In the genomic region with DNA sequence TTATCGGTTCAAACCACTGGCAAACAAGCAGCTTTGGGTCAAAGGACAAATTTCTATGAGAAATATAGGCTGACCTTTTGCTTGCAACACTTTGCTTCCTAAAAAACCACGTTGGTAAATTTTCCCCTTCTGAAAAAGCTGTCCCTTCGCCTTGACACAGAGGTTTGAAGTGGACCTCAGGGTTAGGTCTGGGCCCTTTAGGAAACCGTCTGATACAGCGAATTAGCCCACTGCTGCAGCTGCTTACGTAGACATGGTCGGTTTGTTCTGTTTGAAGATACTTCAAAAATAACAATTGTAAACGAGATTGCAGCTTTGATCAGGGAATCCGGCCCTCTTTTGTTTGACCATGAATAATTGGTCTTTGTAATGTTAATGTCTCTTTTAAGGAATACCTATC, we compare ENCODE assay signal across 29 mouse cellular contexts. TPM values are rescaled to one million over a fixed set of nuclear protein-coding genes. Genes with fewer than 3 reads are reported as not detected.
A peak's percentile ranks its signal among the peaks of the same experiment; 100 is the strongest.
DNase-seq lines count a peak whose midpoint lies in the region; ATAC-seq and TF ChIP-seq lines count a peak whose summit lies in the region.
"Had no signal": no experiment of that assay in that cellular context is flagged by ENCODE, and none has a peak within 500 bp of the region (broad histone marks: within the 10 kb centered on the region; RNA-seq: fewer than 3 reads in every experiment).

No protein-coding gene starts in this region.

- WGBS in midbrain, embryonic 10.5 days = 13% methylated on average over 9 of the region's 9 CpGs
- 11% methylated on average over 9 of the region's 9 CpGs for WGBS in midbrain, embryonic 15.5 days
- 4% methylated on average over 9 of the region's 9 CpGs for WGBS in midbrain, embryonic 14.5 days
- 12% methylated on average over 9 of the region's 9 CpGs for WGBS in midbrain, embryonic 16.5 days

- TF ChIP-seq CTCF in left cerebral cortex, adult 2 months (IDR thresholded peaks at IDR 0.05) = no peak

- no peak for ATAC-seq in midbrain, embryonic 15.5 days (replicated peaks)
- ATAC-seq in midbrain, embryonic 14.5 days (ENCODE audit: low FRiP score, low TSS enrichment) = no peak
- no peak for ATAC-seq in midbrain, embryonic 16.5 days
- peak; percentile 28 for ATAC-seq in megakaryocyte, adult 5-6 weeks (ENCODE audit: poor library complexity, severe bottlenecking)
- ATAC-seq: forebrain, embryonic 14.5 days; forebrain, postnatal 0 days; hindbrain, embryonic 16.5 days; Patski had no signal

- H3K27me3 ChIP-seq in midbrain, embryonic 10.5 days (ENCODE audit: low read depth, poor library complexity, severe bottlenecking) = peaks cover 77% of the 10 kb centered on the region
- H3K27me3 ChIP-seq in midbrain, embryonic 15.5 days (replicated peaks) = peaks cover 7% of the 10 kb centered on the region; the same call in 1 of the 2 replicates
- H3K27me3 ChIP-seq in midbrain, embryonic 14.5 days (ENCODE audit: control insufficient read depth, insufficient read depth, low read length) = peaks cover 5% of the 10 kb centered on the region; the same call in 1 of the 2 replicates
- H3K27me3 ChIP-seq in midbrain, embryonic 16.5 days (ENCODE audit: control insufficient read depth, insufficient read depth, low read depth, low read length) = no peaks in the 10 kb centered on the region; the same call in 1 of the 2 replicates
- H3K27me3 ChIP-seq: embryonic facial prominence, embryonic 12.5 days; embryonic facial prominence, embryonic 15.5 days; heart, embryonic 12.5 days; heart, embryonic 15.5 days; Patski had no signal

- H3K36me3 ChIP-seq in midbrain, embryonic 10.5 days = no peaks in the 10 kb centered on the region
- no peaks in the 10 kb centered on the region for H3K36me3 ChIP-seq in midbrain, embryonic 15.5 days (replicated peaks)
- no peaks in the 10 kb centered on the region for H3K36me3 ChIP-seq in midbrain, embryonic 14.5 days (ENCODE audit: control insufficient read depth, insufficient read depth, low read length)
- H3K36me3 ChIP-seq in midbrain, embryonic 16.5 days (ENCODE audit: control insufficient read depth, insufficient read depth, low read length) = no peaks in the 10 kb centered on the region
- H3K36me3 ChIP-seq: embryonic facial prominence, embryonic 12.5 days; embryonic facial prominence, embryonic 15.5 days; heart, embryonic 12.5 days; heart, embryonic 15.5 days; hindbrain, embryonic 10.5 days; hindbrain, embryonic 13.5 days had no signal

- H3K4me2 ChIP-seq in midbrain, embryonic 15.5 days = no peak overlapping the region
- H3K4me2 ChIP-seq in midbrain, embryonic 14.5 days (ENCODE audit: low read length) = no peak overlapping the region
- no peak overlapping the region for H3K4me2 ChIP-seq in midbrain, embryonic 16.5 days (ENCODE audit: low read length)
- H3K4me2 ChIP-seq: embryonic facial prominence, embryonic 12.5 days; embryonic facial prominence, embryonic 15.5 days; heart, embryonic 12.5 days; heart, embryonic 15.5 days; hindbrain, embryonic 13.5 days had no signal

- DNase-seq in midbrain, embryonic 10.5 days (ENCODE audit: low spot score) = peak; percentile 22
- DNase-seq in midbrain, embryonic 14.5 days = peak; percentile 35
- peak; percentile 67 for DNase-seq in ZHBTc4 (ENCODE audit: low read depth, low spot score)
- no peak for DNase-seq in MN1 (ENCODE audit: low spot score)
- no peak for DNase-seq in left cerebral cortex, adult 2 months (ENCODE audit: extremely low spot score in 1 of 2, low spot score in 2 of 2)
- DNase-seq: adrenal gland, adult 2 months; adrenal gland, postnatal 14 days; cerebellum, adult 11 months; cerebellum, adult 2 months; cerebellum, adult 9-11 months; cerebellum, postnatal 36 days; forebrain, postnatal 0 days; gastrocnemius, adult 2 months; gastrocnemius, postnatal 14 days; heart, adult 18-20 months; heart, postnatal 10 days; heart, postnatal 36 days had no signal

- no peak overlapping the region for H3K9ac ChIP-seq in midbrain, embryonic 15.5 days
- H3K9ac ChIP-seq in midbrain, embryonic 14.5 days (replicated peaks; ENCODE audit: low read length) = no peak overlapping the region
- no peak overlapping the region for H3K9ac ChIP-seq in midbrain, embryonic 16.5 days (ENCODE audit: low read depth, low read length)
- H3K9ac ChIP-seq: embryonic facial prominence, embryonic 12.5 days; embryonic facial prominence, embryonic 15.5 days; forebrain, postnatal 0 days; heart, embryonic 12.5 days; heart, embryonic 15.5 days; hindbrain, embryonic 13.5 days had no signal

- peaks cover 23% of the 10 kb centered on the region for H3K4me1 ChIP-seq in midbrain, embryonic 10.5 days
- no peaks in the 10 kb centered on the region for H3K4me1 ChIP-seq in midbrain, embryonic 15.5 days
- peaks cover 4% of the 10 kb centered on the region; the same call in 1 of the 2 replicates for H3K4me1 ChIP-seq in midbrain, embryonic 14.5 days (ENCODE audit: control insufficient read depth, insufficient read depth, low read length)
- no peaks in the 10 kb centered on the region for H3K4me1 ChIP-seq in midbrain, embryonic 16.5 days (ENCODE audit: control insufficient read depth, insufficient read depth, low read length)
- H3K4me1 ChIP-seq: embryonic facial prominence, embryonic 12.5 days; embryonic facial prominence, embryonic 15.5 days; heart, embryonic 15.5 days; hindbrain, embryonic 13.5 days had no signal

- H3K9me3 ChIP-seq in midbrain, embryonic 10.5 days (replicated peaks) = no peaks in the 10 kb centered on the region
- no peaks in the 10 kb centered on the region for H3K9me3 ChIP-seq in midbrain, embryonic 15.5 days
- no peaks in the 10 kb centered on the region for H3K9me3 ChIP-seq in midbrain, embryonic 14.5 days (ENCODE audit: control insufficient read depth, low read length)
- no peaks in the 10 kb centered on the region for H3K9me3 ChIP-seq in midbrain, embryonic 16.5 days (replicated peaks; ENCODE audit: control insufficient read depth, low read length, poor library complexity, severe bottlenecking)
- H3K9me3 ChIP-seq: embryonic facial prominence, embryonic 12.5 days; embryonic facial prominence, embryonic 15.5 days; heart, embryonic 12.5 days; heart, embryonic 15.5 days; hindbrain, embryonic 10.5 days; hindbrain, embryonic 13.5 days had no signal

- no peak overlapping the region for H3K27ac ChIP-seq in midbrain, embryonic 10.5 days (replicated peaks)
- no peak overlapping the region for H3K27ac ChIP-seq in midbrain, embryonic 15.5 days
- H3K27ac ChIP-seq in midbrain, embryonic 14.5 days (replicated peaks; ENCODE audit: low read depth, low read length) = no peak overlapping the region
- no peak overlapping the region for H3K27ac ChIP-seq in midbrain, embryonic 16.5 days (ENCODE audit: low read length)
- H3K27ac ChIP-seq in left cerebral cortex, adult 2 months = no peak overlapping the region
- H3K27ac ChIP-seq: embryonic facial prominence, embryonic 12.5 days; embryonic facial prominence, embryonic 15.5 days; gastrocnemius, adult 2 months; heart, embryonic 15.5 days; hindbrain, embryonic 10.5 days; hindbrain, embryonic 13.5 days had no signal

- H3K4me3 ChIP-seq in midbrain, embryonic 10.5 days = no peak overlapping the region
- no peak overlapping the region for H3K4me3 ChIP-seq in midbrain, embryonic 15.5 days
- no peak overlapping the region for H3K4me3 ChIP-seq in midbrain, embryonic 14.5 days (replicated peaks; ENCODE audit: low read depth, low read length)
- no peak overlapping the region for H3K4me3 ChIP-seq in midbrain, embryonic 16.5 days (ENCODE audit: low read depth, low read length)
- no peak overlapping the region for H3K4me3 ChIP-seq in left cerebral cortex, adult 2 months
- H3K4me3 ChIP-seq: embryonic facial prominence, embryonic 12.5 days; embryonic facial prominence, embryonic 15.5 days; gastrocnemius, adult 2 months; heart, embryonic 12.5 days; heart, embryonic 15.5 days; hindbrain, embryonic 10.5 days; hindbrain, embryonic 13.5 days had no signal

- intact Hi-C loops in left cerebral cortex, adult 2 months (cut with DNase I) = no loop called here

RNA-seq across cellular contexts. Expression of gene Klf5, which starts 20.2 kb away (rescaled TPM):
- polyA plus RNA-seq in midbrain, embryonic 10.5 days (2016; fragmentation: Nextera tagmentation; extraction: Ambion mirVana) = 2.2 and 2.3 TPM in 2 replicates
- polyA plus RNA-seq in midbrain, embryonic 15.5 days (2015; fragmentation: Nextera tagmentation; extraction: Ambion mirVana) = 4.4 and 5.1 TPM in 2 replicates
- 2.2 and 2.7 TPM in 2 replicates for polyA plus RNA-seq in midbrain, embryonic 14.5 days (2014; fragmentation: Nextera tagmentation; extraction: Ambion mirVana)
- 3.5 and 3.7 TPM in 2 replicates for polyA plus RNA-seq in midbrain, embryonic 16.5 days (2015; fragmentation: Nextera tagmentation; extraction: Ambion mirVana)
- 10.6 and 10.7 TPM in 2 replicates for total RNA-seq in megakaryocyte, adult 5-6 weeks (2015)
- 3.5 and 5.6 TPM in 2 replicates for total RNA-seq in megakaryocyte, adult 5-6 weeks (2017)
- 10 to 100 TPM; 16.4 to 16.5 TPM for total RNA-seq in left cerebral cortex, adult 2 months (2021)

Comparison
In these comparisons a context has a peak if more than half of its experiments do, and no peak if none do; other contexts are left out.
1. DNase-seq: peak in midbrain, embryonic 10.5 days (single experiment), midbrain, embryonic 14.5 days (single experiment) and ZHBTc4 (single experiment); none in MN1 (single experiment) and left cerebral cortex, adult 2 months (0 of 2).